ENCODE assay signal across 8 mouse cellular contexts in genomic region chr9:78442237-78442578, GRCm38 (mm10). TPM values are rescaled to one million over a fixed set of nuclear protein-coding genes. Genes with fewer than 3 reads are reported as not detected.
DNase-seq lines count a peak whose midpoint lies in the region; ATAC-seq and TF ChIP-seq lines count a peak whose summit lies in the region.

No protein-coding gene starts in this region.

- no peak for TF ChIP-seq EP300 in stomach, postnatal 0 days (optimal IDR thresholded peaks at IDR 0.05)

- no peak for DNase-seq in testis, postnatal 10 days (ENCODE audit: low spot score)
- DNase-seq in stomach, postnatal 0 days (ENCODE audit: low spot score), result no peak
- DNase-seq in cerebellum, adult 11 months, result no peak
- DNase-seq in adrenal gland, postnatal 14 days, result no peak

- H3K4me3 ChIP-seq in erythroblast, embryonic 14.5 days (replicated peaks), result peak overlapping the region; percentile 58
- peak overlapping the region; percentile 47 for H3K4me3 ChIP-seq in testis, adult 2 months (ENCODE audit: control insufficient read depth, low read depth, low read length)
- H3K4me3 ChIP-seq in liver, embryonic 12.5 days, result peak overlapping the region; percentile 53
- H3K4me3 ChIP-seq in stomach, postnatal 0 days (ENCODE audit: low read depth, low read length), result peak overlapping the region; percentile 63

- H3K4me2 ChIP-seq in liver, embryonic 12.5 days, result peak overlapping the region; percentile 73
- peak overlapping the region; percentile 94 for H3K4me2 ChIP-seq in stomach, postnatal 0 days (replicated peaks; ENCODE audit: low read depth)

- no peaks in the 10 kb centered on the region for H3K36me3 ChIP-seq in erythroblast, embryonic 14.5 days (ENCODE audit: control insufficient read depth)
- no peaks in the 10 kb centered on the region for H3K36me3 ChIP-seq in testis, adult 2 months (ENCODE audit: control insufficient read depth, insufficient read depth, low read length)
- no peaks in the 10 kb centered on the region for H3K36me3 ChIP-seq in liver, embryonic 12.5 days
- no peaks in the 10 kb centered on the region for H3K36me3 ChIP-seq in stomach, postnatal 0 days (ENCODE audit: control insufficient read depth, insufficient read depth, low read length)

- no peak for TF ChIP-seq POLR2A in testis, adult 2 months (IDR thresholded peaks at IDR 0.05; ENCODE audit: control insufficient read depth, low read depth, low read length)

- peaks cover 76% of the 10 kb centered on the region for H3K27me3 ChIP-seq in erythroblast, embryonic 14.5 days (ENCODE audit: control insufficient read depth)
- no peaks in the 10 kb centered on the region for H3K27me3 ChIP-seq in testis, adult 2 months (ENCODE audit: control insufficient read depth, insufficient read depth, low read length)
- H3K27me3 ChIP-seq in liver, embryonic 12.5 days (replicated peaks), result peaks cover 82% of the 10 kb centered on the region
- no peaks in the 10 kb centered on the region for H3K27me3 ChIP-seq in stomach, postnatal 0 days (ENCODE audit: control insufficient read depth, insufficient read depth, low read length)

- H3K4me1 ChIP-seq in erythroblast, embryonic 14.5 days (ENCODE audit: control insufficient read depth), result peaks cover 12% of the 10 kb centered on the region
- H3K4me1 ChIP-seq in testis, adult 2 months (ENCODE audit: control insufficient read depth, insufficient read depth, low read length), result peaks cover 10% of the 10 kb centered on the region
- peaks cover 17% of the 10 kb centered on the region for H3K4me1 ChIP-seq in liver, embryonic 12.5 days
- H3K4me1 ChIP-seq in stomach, postnatal 0 days (replicated peaks; ENCODE audit: control insufficient read depth, insufficient read depth), result no peaks in the 10 kb centered on the region

- WGBS in liver, embryonic 12.5 days (ENCODE audit: insufficient replicate concordance), result 5% methylated on average over 9 of the region's 9 CpGs
- WGBS in stomach, postnatal 0 days, result 9% methylated on average over 9 of the region's 9 CpGs

- H3K9me3 ChIP-seq in erythroblast, embryonic 14.5 days (ENCODE audit: control insufficient read depth, low read length), result peaks cover 6% of the 10 kb centered on the region; the same call in 1 of the 2 replicates
- H3K9me3 ChIP-seq in liver, embryonic 12.5 days (replicated peaks), result no peaks in the 10 kb centered on the region
- no peaks in the 10 kb centered on the region for H3K9me3 ChIP-seq in stomach, postnatal 0 days (ENCODE audit: control insufficient read depth, low read length)

- TF ChIP-seq CTCF in testis, adult 2 months (IDR thresholded peaks at IDR 0.05; ENCODE audit: control insufficient read depth, insufficient read depth, insufficient replicate concordance, low read depth, low read length), result no peak
- no peak for TF ChIP-seq CTCF in stomach, postnatal 0 days (IDR thresholded peaks at IDR 0.05; ENCODE audit: low read depth)

- ATAC-seq in erythroblast, adult 5-6 weeks (replicated peaks; ENCODE audit: low FRiP score, poor library complexity, severe bottlenecking), result no peak
- peak; percentile 27 for ATAC-seq in liver, embryonic 12.5 days
- ATAC-seq in stomach, postnatal 0 days (ENCODE audit: low FRiP score, low TSS enrichment), result peak; percentile 43; the same call in 1 of the 2 replicates

- H3K27ac ChIP-seq in testis, adult 2 months (ENCODE audit: control insufficient read depth, insufficient read depth, low read depth, low read length), result no peak overlapping the region
- no peak overlapping the region for H3K27ac ChIP-seq in liver, embryonic 12.5 days
- no peak overlapping the region for H3K27ac ChIP-seq in stomach, postnatal 0 days (replicated peaks)

- peak overlapping the region; percentile 42 for H3K9ac ChIP-seq in liver, embryonic 12.5 days
- peak overlapping the region; percentile 70 for H3K9ac ChIP-seq in stomach, postnatal 0 days (ENCODE audit: low read length)

RNA-seq across cellular contexts. Expression of gene Cgas, which starts 0.8 kb away (rescaled TPM):
- 0.05 TPM in 1 of 2 replicates, not detected in the other for polyA plus RNA-seq in erythroblast, embryonic 14.5 days (2012)
- 8.8 and 9.2 TPM in 2 replicates for total RNA-seq in erythroblast, adult 5-6 weeks (2015; ENCODE audit: low replicate concordance)
- total RNA-seq in erythroblast, adult 5-6 weeks (2017; ENCODE audit: low replicate concordance), result 2.4 and 3.9 TPM in 2 replicates
- 0.09 and 0.10 TPM in 2 replicates for polyA plus RNA-seq in testis, adult 2 months (2012; rRNA removed)
- polyA plus RNA-seq in liver, embryonic 12.5 days (2016; fragmentation: Nextera tagmentation; extraction: Ambion mirVana), result 1.4 and 1.5 TPM in 2 replicates
- polyA plus RNA-seq in stomach, postnatal 0 days (2015; fragmentation: Nextera tagmentation; extraction: Ambion mirVana), result 1.4 and 1.6 TPM in 2 replicates
- 1.4 and 1.6 TPM in 2 replicates for total RNA-seq in adrenal gland, postnatal 14 days (2021)

RNA-seq across cellular contexts. Expression of gene Mto1, which starts 5.8 kb away (rescaled TPM):
- 0.94 and 1.1 TPM in 2 replicates for polyA plus RNA-seq in erythroblast, embryonic 14.5 days (2012)
- total RNA-seq in erythroblast, adult 5-6 weeks (2015; ENCODE audit: low replicate concordance), result 7.3 and 14.2 TPM in 2 replicates
- 6.9 and 22.0 TPM in 2 replicates for total RNA-seq in erythroblast, adult 5-6 weeks (2017; ENCODE audit: low replicate concordance)
- 11.5 and 12.3 TPM in 2 replicates for polyA plus RNA-seq in testis, adult 2 months (2012; rRNA removed)
- 29.3 and 33.3 TPM in 2 replicates for polyA plus RNA-seq in liver, embryonic 12.5 days (2016; fragmentation: Nextera tagmentation; extraction: Ambion mirVana)
- 11.7 and 12.1 TPM in 2 replicates for polyA plus RNA-seq in stomach, postnatal 0 days (2015; fragmentation: Nextera tagmentation; extraction: Ambion mirVana)
- total RNA-seq in adrenal gland, postnatal 14 days (2021), result 27.8 and 29.5 TPM in 2 replicates

RNA-seq across cellular contexts. Expression of gene Gm17324, which starts 6.4 kb away (rescaled TPM):
- 0.15 and 0.23 TPM in 2 replicates for polyA plus RNA-seq in erythroblast, embryonic 14.5 days (2012)
- total RNA-seq in erythroblast, adult 5-6 weeks (2015; ENCODE audit: low replicate concordance), result not detected in 2 replicates
- total RNA-seq in erythroblast, adult 5-6 weeks (2017; ENCODE audit: low replicate concordance), result not detected in 2 replicates
- 3.4 and 3.7 TPM in 2 replicates for polyA plus RNA-seq in testis, adult 2 months (2012; rRNA removed)
- 1.0 and 1.1 TPM in 2 replicates for polyA plus RNA-seq in liver, embryonic 12.5 days (2016; fragmentation: Nextera tagmentation; extraction: Ambion mirVana)
- polyA plus RNA-seq in stomach, postnatal 0 days (2015; fragmentation: Nextera tagmentation; extraction: Ambion mirVana), result 0.72 and 1.1 TPM in 2 replicates
- total RNA-seq in adrenal gland, postnatal 14 days (2021), result 0.56 TPM in 1 of 2 replicates, not detected in the other

RNA-seq across cellular contexts. Expression of gene Ddx43, which starts 46.6 kb away (rescaled TPM):
- polyA plus RNA-seq in erythroblast, embryonic 14.5 days (2012), result not detected in 2 replicates
- not detected in 2 replicates for total RNA-seq in erythroblast, adult 5-6 weeks (2015; ENCODE audit: low replicate concordance)
- total RNA-seq in erythroblast, adult 5-6 weeks (2017; ENCODE audit: low replicate concordance), result not detected in 2 replicates
- polyA plus RNA-seq in testis, adult 2 months (2012; rRNA removed), result 3.0 and 4.0 TPM in 2 replicates
- not detected in 2 replicates for polyA plus RNA-seq in liver, embryonic 12.5 days (2016; fragmentation: Nextera tagmentation; extraction: Ambion mirVana)
- polyA plus RNA-seq in stomach, postnatal 0 days (2015; fragmentation: Nextera tagmentation; extraction: Ambion mirVana), result 0.08 and 0.12 TPM in 2 replicates
- total RNA-seq in adrenal gland, postnatal 14 days (2021), result 0.15 TPM in 1 of 2 replicates, not detected in the other

RNA-seq across cellular contexts. Expression of gene Eef1a1, which starts 46.7 kb away (rescaled TPM):
- 47.9 and 54.8 TPM in 2 replicates for polyA plus RNA-seq in erythroblast, embryonic 14.5 days (2012)
- total RNA-seq in erythroblast, adult 5-6 weeks (2015; ENCODE audit: low replicate concordance), result 3,932 and 4,159 TPM in 2 replicates
- total RNA-seq in erythroblast, adult 5-6 weeks (2017; ENCODE audit: low replicate concordance), result 1,512 and 1,760 TPM in 2 replicates
- 2,003 and 2,102 TPM in 2 replicates for polyA plus RNA-seq in testis, adult 2 months (2012; rRNA removed)
- 2,705 and 2,706 TPM in 2 replicates for polyA plus RNA-seq in liver, embryonic 12.5 days (2016; fragmentation: Nextera tagmentation; extraction: Ambion mirVana)
- polyA plus RNA-seq in stomach, postnatal 0 days (2015; fragmentation: Nextera tagmentation; extraction: Ambion mirVana), result 2,673 and 2,818 TPM in 2 replicates
- total RNA-seq in adrenal gland, postnatal 14 days (2021), result 6,863 and 7,423 TPM in 2 replicates
